Mouse (Mus musculus): ENCODE measurements at regions not wholly inside any gene's neighbourhood (a gene's known extent, or its start where the extent isn't known, plus 50 kb on each side); places are given as distances from the start of the nearest gene placed in this dataset.
"Not testable (repeated sequence)": the region's sequence is repeated elsewhere in the genome, so short reads cannot be mapped to it uniquely, and the experiment has no call there.

DNA sequence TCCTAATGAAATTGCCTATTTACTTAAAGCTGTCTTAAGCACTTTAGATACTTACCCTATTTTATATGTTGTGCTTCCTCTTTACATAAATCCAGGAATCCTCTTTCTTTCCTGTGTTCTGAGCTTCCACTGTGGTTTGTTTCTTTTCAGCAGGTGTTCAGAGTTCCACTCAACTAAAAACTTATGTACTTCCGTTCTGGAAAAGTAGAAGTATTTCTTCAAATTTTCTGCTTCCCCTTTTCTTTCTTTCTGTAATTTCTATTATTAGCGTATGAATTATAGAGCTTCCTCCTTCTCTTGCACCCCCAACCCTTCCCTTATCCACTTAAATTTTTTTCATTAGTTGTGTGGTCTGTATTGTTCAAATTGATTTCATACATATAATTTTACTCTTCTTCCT is 165.8 kb upstream of the Nudt12 start:
- no peak overlapping the region for H3K4me3 ChIP-seq
- DNase-seq (ENCODE audit: low spot score in 2 of 2) = no peak
- no peak for TF ChIP-seq CTCF (conservative IDR thresholded peaks at IDR 0.05)
- no peak overlapping the region for H3K27ac ChIP-seq

GRCm38 (mm10) chr17:59156345-59156744 is 143.2 kb upstream of the Nudt12 start:
- Histone ChIP-seq H3K4me3 (no peak overlapping the region), H3K27ac (no peak overlapping the region)
- DNase-seq (ENCODE audit: low spot score in 2 of 2) = no peak
- peak; percentile 32 for TF ChIP-seq CTCF (conservative IDR thresholded peaks at IDR 0.05)

DNA sequence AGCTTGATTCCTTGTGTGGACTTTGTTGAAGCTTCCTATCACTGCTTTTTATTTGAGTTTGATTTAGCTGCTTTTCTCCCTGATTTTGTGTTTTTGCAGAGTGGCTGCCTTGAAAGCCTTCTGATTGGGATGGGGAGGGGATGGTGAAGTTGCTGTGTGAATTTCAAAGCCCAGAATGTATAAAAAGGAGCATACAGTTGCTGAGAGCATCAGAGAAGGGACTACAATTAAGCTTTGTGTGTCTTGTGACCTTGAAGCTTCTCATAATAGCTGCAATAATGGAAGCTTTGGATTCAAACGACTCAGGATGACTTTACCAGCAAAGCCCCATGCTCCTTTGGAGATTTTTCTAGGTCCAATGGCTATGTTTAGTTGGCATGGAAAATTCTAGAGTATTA is 130.6 kb upstream of the Nudt12 start:
- Histone ChIP-seq H3K4me3 (no peak overlapping the region), H3K27ac (no peak overlapping the region)
- DNase-seq (ENCODE audit: low spot score in 2 of 2) = no peak
- no peak for TF ChIP-seq CTCF (conservative IDR thresholded peaks at IDR 0.05)

- DNase-seq (ENCODE audit: low spot score in 2 of 2) = no peak
- no peak overlapping the region for H3K4me3 ChIP-seq
- no peak overlapping the region for H3K27ac ChIP-seq
- no peak for TF ChIP-seq CTCF (conservative IDR thresholded peaks at IDR 0.05)
Measured at GRCm38 (mm10) chr17:59142995-59143759, 130.0 kb upstream of the Nudt12 start.

GRCm38 (mm10) chr17:59138791-59139190 is 125.6 kb upstream of the Nudt12 start:
- no peak for DNase-seq (ENCODE audit: low spot score in 2 of 2)
- Histone ChIP-seq H3K27ac (no peak overlapping the region), H3K4me3 (no peak overlapping the region)
- no peak for TF ChIP-seq CTCF (conservative IDR thresholded peaks at IDR 0.05)

DNA sequence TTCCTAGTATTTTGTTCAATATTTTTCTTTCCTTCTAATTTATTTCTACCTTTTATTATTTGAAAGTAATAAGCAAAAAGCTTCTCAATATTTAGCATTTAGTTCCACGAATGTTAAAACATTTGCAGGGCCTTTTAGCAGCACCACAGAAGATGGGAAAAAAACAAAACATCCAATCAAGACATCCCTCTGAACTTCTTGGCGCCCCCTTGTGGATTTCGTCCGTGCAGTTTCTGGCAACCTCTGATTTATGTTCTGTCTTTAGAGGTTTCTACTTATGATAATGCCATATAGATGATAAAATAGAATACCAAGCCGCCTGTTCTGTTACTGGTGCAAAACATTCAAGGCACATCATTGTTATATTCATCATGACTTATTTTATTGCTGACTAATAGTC is 86.2 kb upstream of the Nudt12 start:
- peak; percentile 16 to 57 for DNase-seq (ENCODE audit: low spot score in 2 of 2)

GRCm38 (mm10) chr17:59076846-59077245 is 63.7 kb upstream of the Nudt12 start:
- not testable (repeated sequence) for DNase-seq (ENCODE audit: low spot score in 2 of 2)

More for the DNA sequence above, 86.2 kb upstream of the Nudt12 start:
- H3K4me3 ChIP-seq = no peak overlapping the region
- H3K27ac ChIP-seq = no peak overlapping the region
- peak; percentile 84 for TF ChIP-seq CTCF (conservative IDR thresholded peaks at IDR 0.05)

GRCm38 (mm10) chr17:59076361-59076760 is 63.2 kb upstream of the Nudt12 start:
- DNase-seq (ENCODE audit: low spot score in 2 of 2); H3K27ac ChIP-seq; H3K4me3 ChIP-seq: not testable (repeated sequence)

More at GRCm38 (mm10) chr17:59076846-59077245, 63.7 kb upstream of the Nudt12 start:
- not testable (repeated sequence) for H3K27ac ChIP-seq, H3K4me3 ChIP-seq

Measured in layer of hippocampus, adult 2 months (tissue).